Mouse (Mus musculus) limb, embryonic 14.5 days (tissue): ENCODE measurements at regions not wholly inside any gene's neighbourhood (a gene's known extent, or its start where the extent isn't known, plus 50 kb on each side); places are given as distances from the start of the nearest gene placed in this dataset.
A peak's percentile ranks its signal among the peaks of the same experiment; 100 is the strongest.

Source experiments
- ATAC-seq: fragments of 200-750 bp; cut with Nextera tagmentation; 2 replicates; pipeline ENCODE4 v1.8.0; 2017; ENCODE audit warnings: low read depth, moderate number of reproducible peaks, moderate TSS enrichment; ENCODE audit not compliant: low FRiP score
- DNase-seq: peaks from one replicate; pipeline ENCODE4 v3.0.0-alpha.2; 2015; ENCODE audit warnings: low spot score
- H3K27ac ChIP-seq: fragments of 300-500 bp; sonication (generic); replicated peaks from 2 replicates; pipeline ENCODE4 v1.5.1; 2014; ENCODE audit warnings: low read depth, mild to moderate bottlenecking, low read length, moderate library complexity, mixed read lengths
- H3K27me3 ChIP-seq: fragments of 300-500 bp; sonication (generic); 2 replicates; pipeline ENCODE4 v1.6.1; 2014; ENCODE audit warnings: low read length, mixed read lengths; ENCODE audit not compliant: control insufficient read depth, insufficient read depth
- H3K36me3 ChIP-seq: fragments of 300-500 bp; sonication (generic); 2 replicates; pipeline ENCODE4 v1.6.1; 2014; ENCODE audit warnings: mild to moderate bottlenecking, low read length, moderate library complexity, mixed read lengths; ENCODE audit not compliant: control insufficient read depth, insufficient read depth
- H3K4me1 ChIP-seq: fragments of 300-500 bp; sonication (generic); 2 replicates; pipeline ENCODE4 v1.6.1; 2014; ENCODE audit warnings: antibody characterized with exemption, low read length, mixed read lengths; ENCODE audit not compliant: control insufficient read depth, insufficient read depth
- H3K4me2 ChIP-seq: fragments of 300-500 bp; sonication (generic); replicated peaks from 2 replicates; pipeline ENCODE4 v1.6.1; 2014; ENCODE audit warnings: low read depth, mild to moderate bottlenecking, low read length, moderate library complexity; ENCODE audit not compliant: severe bottlenecking
- H3K4me3 ChIP-seq: fragments of 300-500 bp; sonication (generic); replicated peaks from 2 replicates; pipeline ENCODE4 v1.5.1; 2014; ENCODE audit warnings: low read length
- H3K9ac ChIP-seq: fragments of 300-500 bp; sonication (generic); 2 replicates; pipeline ENCODE4 v1.6.1; 2014; ENCODE audit warnings: mild to moderate bottlenecking, low read depth, low read length, moderate library complexity; ENCODE audit not compliant: severe bottlenecking
- H3K9me3 ChIP-seq: fragments of 300-500 bp; sonication (generic); 2 replicates; pipeline ENCODE4 v1.6.1; 2016; ENCODE audit warnings: low read length; ENCODE audit not compliant: control insufficient read depth
- POLR2A ChIP-seq: fragments of 200-500 bp; IDR thresholded peaks from 2 replicates; pipeline ENCODE4 v1.8.0; 2012; ENCODE audit warnings: inconsistent platforms, mild to moderate bottlenecking, moderate library complexity, borderline replicate concordance; ENCODE audit not compliant: insufficient read depth, insufficient read length; ENCODE audit errors: extremely low read depth
- WGBS: fragments of 180-500 bp; shearing (Covaris S2); extraction: QIAGEN DNeasy Blood & Tissue Kit; methylation state at CpG from one replicate; pipeline ENCODE4 v1.1.7; 2014; 5-methylcytosine and 5-hydroxymethylcytosine counted together

- H3K9me3 ChIP-seq: no peaks in the 10 kb centered on the region
These were observed 288.7 kb upstream of the C030005K15Rik start for GRCm38 (mm10) chr10:98014985-98015902.

DNA sequence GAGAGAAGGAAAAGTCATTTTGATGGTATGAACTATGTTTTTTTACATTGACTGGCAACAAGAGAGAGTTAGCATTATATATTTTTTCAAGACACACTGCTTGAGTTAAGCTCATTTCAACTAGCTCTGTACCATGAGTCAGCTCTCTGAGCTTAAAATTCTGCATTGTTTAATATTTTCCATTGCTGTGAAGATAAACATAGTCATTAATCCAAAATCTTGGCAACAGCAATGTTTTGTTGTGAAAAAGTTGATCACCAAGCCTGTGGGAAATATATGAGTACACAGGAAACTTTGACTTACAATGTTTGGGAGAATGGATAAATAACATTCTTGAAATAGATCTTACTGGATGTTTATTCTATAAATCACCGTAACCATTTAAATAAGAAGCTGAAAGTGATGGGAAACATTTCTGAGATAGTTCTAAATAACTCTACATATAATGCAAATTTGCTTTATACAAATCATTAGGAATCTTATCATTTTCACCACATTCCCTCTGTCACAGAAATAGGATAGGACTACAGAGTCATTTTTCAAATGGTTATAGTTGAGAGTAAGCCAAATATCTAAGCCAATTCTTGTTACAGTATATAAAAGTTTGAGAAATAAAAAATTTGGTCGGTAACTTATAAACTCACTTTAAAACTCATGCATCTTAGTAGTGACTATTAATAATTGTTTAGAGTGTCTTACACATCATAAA is 290.2 kb upstream of the C030005K15Rik start:
- no peaks in the 10 kb centered on the region for H3K27me3 ChIP-seq
- H3K36me3 ChIP-seq: no peaks in the 10 kb centered on the region
- no peak overlapping the region for H3K9ac ChIP-seq
- H3K27ac ChIP-seq: no peak overlapping the region
- DNase-seq: no peak
- H3K9me3 ChIP-seq: no peaks in the 10 kb centered on the region
- no peak for TF ChIP-seq POLR2A
- no peaks in the 10 kb centered on the region for H3K4me1 ChIP-seq
- no peak overlapping the region for H3K4me2 ChIP-seq
- 80% methylated on average over 2 of the region's 2 CpGs for WGBS
- ATAC-seq: no peak
- no peak overlapping the region for H3K4me3 ChIP-seq

More at GRCm38 (mm10) chr10:98014985-98015902, 288.7 kb upstream of the C030005K15Rik start:
- WGBS: 58% methylated on average over 10 of the region's 10 CpGs
- Histone ChIP-seq H3K27me3 (no peaks in the 10 kb centered on the region), H3K4me2 (no peak overlapping the region), H3K9ac (no peak overlapping the region), H3K4me3 (no peak overlapping the region), H3K36me3 (no peaks in the 10 kb centered on the region), H3K4me1 (no peaks in the 10 kb centered on the region), H3K27ac (no peak overlapping the region)
- no peak for TF ChIP-seq POLR2A
- ATAC-seq (no peak), DNase-seq (no peak)

GRCm38 (mm10) chr10:98029124-98029523 is 302.6 kb upstream of the C030005K15Rik start:
- 19% methylated on average over 8 of the region's 8 CpGs for WGBS
- Histone ChIP-seq H3K9ac (no peak overlapping the region), H3K27ac (no peak overlapping the region), H3K4me1 (peaks cover 11% of the 10 kb centered on the region; the same call in 1 of the 2 replicates), H3K4me2 (peak overlapping the region; percentile 10; the same call in 1 of the 2 replicates), H3K27me3 (no peaks in the 10 kb centered on the region), H3K4me3 (no peak overlapping the region), H3K9me3 (no peaks in the 10 kb centered on the region), H3K36me3 (no peaks in the 10 kb centered on the region)
- peak; percentile 76 for DNase-seq
- TF ChIP-seq POLR2A: no peak
- peak; percentile 53 for ATAC-seq

DNA sequence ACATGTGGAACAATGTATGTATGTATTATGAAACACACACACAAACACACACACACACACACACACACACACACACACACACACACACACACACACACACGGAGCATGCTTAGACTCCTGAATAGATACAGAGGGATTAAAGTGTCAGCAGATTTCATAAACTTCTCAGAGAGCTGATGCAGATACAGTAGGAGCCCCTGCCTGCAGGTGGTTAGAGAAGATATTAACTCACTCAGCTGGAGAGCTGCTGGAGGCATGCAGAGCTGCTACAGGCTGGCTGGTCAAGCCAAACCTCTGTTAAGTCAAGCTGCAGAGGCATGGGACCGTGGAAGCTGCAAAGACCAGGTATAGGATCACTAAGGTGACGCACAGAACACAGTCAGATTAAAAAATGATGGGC is 303.1 kb upstream of the C030005K15Rik start:
- Histone ChIP-seq H3K27me3 (no peaks in the 10 kb centered on the region), H3K9me3 (no peaks in the 10 kb centered on the region), H3K9ac (no peak overlapping the region), H3K4me3 (no peak overlapping the region), H3K4me1 (peaks cover 11% of the 10 kb centered on the region; the same call in 1 of the 2 replicates), H3K4me2 (no peak overlapping the region), H3K36me3 (no peaks in the 10 kb centered on the region), H3K27ac (no peak overlapping the region)
- TF ChIP-seq POLR2A: no peak
- ATAC-seq: peak; percentile 63; the same call in 1 of the 2 replicates
- 19% methylated on average over 3 of the region's 3 CpGs for WGBS
- DNase-seq: peak; percentile 17

DNA sequence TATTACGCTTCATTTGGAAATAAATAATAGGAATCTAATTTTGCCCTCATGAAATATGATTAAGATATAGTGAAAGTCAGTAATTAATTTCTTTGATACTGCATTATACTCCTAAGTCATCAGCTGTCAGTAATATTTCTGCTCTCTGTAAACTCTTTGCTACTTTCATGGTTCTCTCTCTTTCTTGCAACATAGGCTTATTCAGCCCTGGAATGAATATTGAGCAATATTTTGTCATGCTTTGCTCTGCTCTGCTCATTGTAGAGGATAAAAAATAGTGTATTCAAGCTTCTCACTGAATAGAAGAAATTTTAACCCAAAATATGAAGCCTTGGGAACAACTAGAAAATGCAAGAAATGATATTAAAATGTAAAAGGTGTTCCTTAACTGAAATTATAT is 306.1 kb upstream of the C030005K15Rik start:
- Histone ChIP-seq H3K9ac (no peak overlapping the region), H3K4me3 (no peak overlapping the region), H3K9me3 (no peaks in the 10 kb centered on the region), H3K4me2 (no peak overlapping the region), H3K4me1 (peaks cover 11% of the 10 kb centered on the region; the same call in 1 of the 2 replicates), H3K36me3 (no peaks in the 10 kb centered on the region), H3K27me3 (no peaks in the 10 kb centered on the region), H3K27ac (no peak overlapping the region)
- DNase-seq (no peak), ATAC-seq (no peak)
- WGBS: 94% methylated on average over 1 of the region's 1 CpGs
- TF ChIP-seq POLR2A: no peak
